Comparison of ENCODE assay signal across 10 mouse cellular contexts in genomic region chrX:6777489-6778249, GRCm38 (mm10). TPM values are rescaled to one million over a fixed set of nuclear protein-coding genes. Genes with fewer than 3 reads are reported as not detected.
DNase-seq lines count a peak whose midpoint lies in the region; ATAC-seq and TF ChIP-seq lines count a peak whose summit lies in the region.
"Had no signal": no experiment of that assay in that cellular context is flagged by ENCODE, and none has a peak within 500 bp of the region (broad histone marks: within the 10 kb centered on the region; RNA-seq: fewer than 3 reads in every experiment).

No protein-coding gene starts in this region.

- WGBS in kidney, embryonic 15.5 days = 21% methylated on average over 13 of the region's 13 CpGs
- WGBS in embryonic facial prominence, embryonic 14.5 days = 30% methylated on average over 13 of the region's 13 CpGs
- WGBS in hindbrain, embryonic 16.5 days = 12% methylated on average over 13 of the region's 13 CpGs
- 20% methylated on average over 13 of the region's 13 CpGs for WGBS in neural tube, embryonic 13.5 days
- WGBS in lung, adult 2 months = 27% methylated on average over 13 of the region's 13 CpGs

- no peak overlapping the region for H3K9ac ChIP-seq in kidney, embryonic 15.5 days
- no peak overlapping the region for H3K9ac ChIP-seq in embryonic facial prominence, embryonic 14.5 days (ENCODE audit: low read depth, low read length)
- H3K9ac ChIP-seq in hindbrain, embryonic 16.5 days (ENCODE audit: low read depth, low read length) = no peak overlapping the region
- H3K9ac ChIP-seq in neural tube, embryonic 13.5 days = no peak overlapping the region

- no peaks in the 10 kb centered on the region for H3K36me3 ChIP-seq in kidney, embryonic 15.5 days
- H3K36me3 ChIP-seq in embryonic facial prominence, embryonic 14.5 days (ENCODE audit: control insufficient read depth, insufficient read depth, low read length) = no peaks in the 10 kb centered on the region
- no peaks in the 10 kb centered on the region for H3K36me3 ChIP-seq in hindbrain, embryonic 16.5 days (ENCODE audit: control insufficient read depth, insufficient read depth, low read length)
- no peaks in the 10 kb centered on the region for H3K36me3 ChIP-seq in neural tube, embryonic 13.5 days

- ATAC-seq in kidney, embryonic 15.5 days (replicated peaks; ENCODE audit: low FRiP score) = no peak
- no peak for ATAC-seq in embryonic facial prominence, embryonic 14.5 days (ENCODE audit: low read depth)
- ATAC-seq in hindbrain, embryonic 16.5 days = peak; percentile 67
- no peak for ATAC-seq in neural tube, embryonic 13.5 days (ENCODE audit: low read depth)
- ATAC-seq: Patski had no signal

- H3K27me3 ChIP-seq in kidney, embryonic 15.5 days = peaks cover 30% of the 10 kb centered on the region
- H3K27me3 ChIP-seq in embryonic facial prominence, embryonic 14.5 days (replicated peaks; ENCODE audit: control insufficient read depth, insufficient read depth, low read length) = peaks cover 16% of the 10 kb centered on the region
- 0 out of 2 replicates have a peak, but pooled peaks cover 2% of the 10 kb centered on the region for H3K27me3 ChIP-seq in hindbrain, embryonic 16.5 days (replicated peaks; ENCODE audit: control insufficient read depth, insufficient read depth, low read length)
- H3K27me3 ChIP-seq in neural tube, embryonic 13.5 days = peaks cover 32% of the 10 kb centered on the region

- H3K27ac ChIP-seq in kidney, embryonic 15.5 days = no peak overlapping the region
- no peak overlapping the region for H3K27ac ChIP-seq in embryonic facial prominence, embryonic 14.5 days (replicated peaks; ENCODE audit: low read depth, low read length)
- no peak overlapping the region for H3K27ac ChIP-seq in hindbrain, embryonic 16.5 days (ENCODE audit: low read depth, low read length)
- H3K27ac ChIP-seq in neural tube, embryonic 13.5 days (replicated peaks) = no peak overlapping the region

- peak overlapping the region; percentile 69 for H3K4me2 ChIP-seq in kidney, embryonic 15.5 days
- H3K4me2 ChIP-seq in embryonic facial prominence, embryonic 14.5 days (ENCODE audit: low read depth, low read length) = peak overlapping the region; percentile 57
- peak overlapping the region; percentile 65 for H3K4me2 ChIP-seq in hindbrain, embryonic 16.5 days (ENCODE audit: low read length)
- H3K4me2 ChIP-seq in neural tube, embryonic 13.5 days = peak overlapping the region; percentile 63

- H3K9me3 ChIP-seq in kidney, embryonic 15.5 days (replicated peaks) = no peaks in the 10 kb centered on the region
- no peaks in the 10 kb centered on the region for H3K9me3 ChIP-seq in embryonic facial prominence, embryonic 14.5 days (ENCODE audit: control insufficient read depth, low read length)
- H3K9me3 ChIP-seq in hindbrain, embryonic 16.5 days (ENCODE audit: control insufficient read depth, low read length) = no peaks in the 10 kb centered on the region
- no peaks in the 10 kb centered on the region for H3K9me3 ChIP-seq in neural tube, embryonic 13.5 days

- peaks cover 9% of the 10 kb centered on the region; the same call in 1 of the 2 replicates for H3K4me1 ChIP-seq in kidney, embryonic 15.5 days
- no peaks in the 10 kb centered on the region for H3K4me1 ChIP-seq in embryonic facial prominence, embryonic 14.5 days (ENCODE audit: control insufficient read depth, insufficient read depth, low read length)
- no peaks in the 10 kb centered on the region; the same call in 1 of the 2 replicates for H3K4me1 ChIP-seq in hindbrain, embryonic 16.5 days (ENCODE audit: control insufficient read depth, insufficient read depth, low read depth, low read length)
- peaks cover 10% of the 10 kb centered on the region; the same call in 1 of the 2 replicates for H3K4me1 ChIP-seq in neural tube, embryonic 13.5 days (replicated peaks)
- H3K4me1 ChIP-seq in lung, adult 2 months (ENCODE audit: control insufficient read depth, insufficient read depth, low read length) = no peaks in the 10 kb centered on the region

- no peak for TF ChIP-seq CTCF in lung, adult 2 months (IDR thresholded peaks at IDR 0.05; ENCODE audit: insufficient read depth, low read length)

- no peak for DNase-seq in kidney, postnatal 10 days
- no peak for DNase-seq in embryonic facial prominence, embryonic 14.5 days (ENCODE audit: low spot score)
- no peak for DNase-seq in right cerebral cortex, postnatal 14 days
- DNase-seq in urinary bladder, adult 18-20 months (ENCODE audit: low spot score in 2 of 2) = no peak
- no peak for DNase-seq in lung, adult 2 months

- TF ChIP-seq POLR2A in lung, adult 2 months (IDR thresholded peaks at IDR 0.05; ENCODE audit: borderline replicate concordance, extremely low read depth, low read depth, low read length) = no peak

- H3K4me3 ChIP-seq in kidney, embryonic 15.5 days (replicated peaks) = peak overlapping the region; percentile 41
- H3K4me3 ChIP-seq in embryonic facial prominence, embryonic 14.5 days (ENCODE audit: low read depth, low read length) = peak overlapping the region; percentile 34
- H3K4me3 ChIP-seq in hindbrain, embryonic 16.5 days (ENCODE audit: low read length) = peak overlapping the region; percentile 47
- peak overlapping the region; percentile 39 for H3K4me3 ChIP-seq in neural tube, embryonic 13.5 days
- no peak overlapping the region for H3K4me3 ChIP-seq in lung, adult 2 months (replicated peaks; ENCODE audit: extremely low read depth, low read depth, low read length)
- H3K4me3 ChIP-seq: erythroblast, embryonic 14.5 days had no signal

RNA-seq across cellular contexts. Expression of gene Dgkk, which starts 1.4 kb away (rescaled TPM):
- polyA plus RNA-seq in kidney, embryonic 15.5 days (2015; fragmentation: Nextera tagmentation; extraction: Ambion mirVana) = 0.19 and 0.78 TPM in 2 replicates
- 0.58 and 0.96 TPM in 2 replicates for polyA plus RNA-seq in embryonic facial prominence, embryonic 14.5 days (2014; fragmentation: Nextera tagmentation; extraction: Ambion mirVana)
- polyA plus RNA-seq in hindbrain, embryonic 16.5 days (2015; fragmentation: Nextera tagmentation; extraction: Ambion mirVana) = 3.2 and 3.6 TPM in 2 replicates
- 0.84 and 1.1 TPM in 2 replicates for polyA plus RNA-seq in neural tube, embryonic 13.5 days (2015; fragmentation: Nextera tagmentation; extraction: Ambion mirVana)
- polyA plus RNA-seq in lung, adult 2 months (2012; rRNA removed) = not detected in 2 replicates
- polyA plus RNA-seq: erythroblast, embryonic 14.5 days; Patski had no signal
